Mouse (Mus musculus) forebrain, postnatal 0 days (tissue): ENCODE measurements at regions not wholly inside any gene's neighbourhood (a gene's known extent, or its start where the extent isn't known, plus 50 kb on each side); places are given as distances from the start of the nearest gene placed in this dataset.
"Not testable (repeated sequence)": the region's sequence is repeated elsewhere in the genome, so short reads cannot be mapped to it uniquely, and the experiment has no call there.

Source experiments
- ATAC-seq: fragments of 200-750 bp; cut with Nextera tagmentation; 2 replicates; pipeline ENCODE4 v1.8.0; 2017; ENCODE audit warnings: mild to moderate bottlenecking, moderate library complexity
- DNase-seq: peaks from one replicate; pipeline ENCODE4 v3.0.0-alpha.2; 2015
- H3K27ac ChIP-seq: fragments of 300-500 bp; sonication (generic); 2 replicates; pipeline ENCODE4 v1.5.1; 2014; ENCODE audit warnings: low read depth, mild to moderate bottlenecking, antibody characterized with exemption, low read length, moderate library complexity, mixed read lengths
- H3K27me3 ChIP-seq: fragments of 300-500 bp; sonication (generic); 2 replicates; pipeline ENCODE4 v1.6.1; 2014; ENCODE audit warnings: mild to moderate bottlenecking, low read length, mixed read lengths; ENCODE audit not compliant: insufficient read depth
- H3K36me3 ChIP-seq: fragments of 300-500 bp; sonication (generic); 2 replicates; pipeline ENCODE4 v1.6.1; 2014; ENCODE audit warnings: mild to moderate bottlenecking, moderate library complexity; ENCODE audit not compliant: insufficient read depth
- H3K4me1 ChIP-seq: fragments of 300-500 bp; sonication (generic); 2 replicates; pipeline ENCODE4 v1.6.1; 2014; ENCODE audit warnings: antibody characterized with exemption; ENCODE audit not compliant: insufficient read depth
- H3K4me2 ChIP-seq: fragments of 300-500 bp; sonication (generic); 2 replicates; pipeline ENCODE4 v1.6.1; 2014; ENCODE audit warnings: low read depth, mild to moderate bottlenecking, moderate library complexity
- H3K4me3 ChIP-seq: fragments of 300-500 bp; sonication (generic); 2 replicates; pipeline ENCODE4 v1.5.1; 2014; ENCODE audit warnings: low read depth, low read length, mixed read lengths
- H3K9ac ChIP-seq: fragments of 300-500 bp; sonication (generic); 2 replicates; pipeline ENCODE4 v1.6.1; 2014; ENCODE audit warnings: mild to moderate bottlenecking
- H3K9me3 ChIP-seq: fragments of 300-500 bp; sonication (generic); 2 replicates; pipeline ENCODE4 v1.6.1; 2016; ENCODE audit warnings: low read length
- CTCF ChIP-seq: sonication (generic); IDR thresholded peaks from 2 replicates; pipeline ENCODE4 v1.5.1; 2016; ENCODE audit warnings: antibody characterized with exemption, control low read depth, low read depth
- WGBS: fragments of 180-500 bp; shearing (Covaris S2); extraction: QIAGEN DNeasy Blood & Tissue Kit; methylation state at CpG from one replicate; pipeline ENCODE4 v1.1.7; 2014; 5-methylcytosine and 5-hydroxymethylcytosine counted together

DNA sequence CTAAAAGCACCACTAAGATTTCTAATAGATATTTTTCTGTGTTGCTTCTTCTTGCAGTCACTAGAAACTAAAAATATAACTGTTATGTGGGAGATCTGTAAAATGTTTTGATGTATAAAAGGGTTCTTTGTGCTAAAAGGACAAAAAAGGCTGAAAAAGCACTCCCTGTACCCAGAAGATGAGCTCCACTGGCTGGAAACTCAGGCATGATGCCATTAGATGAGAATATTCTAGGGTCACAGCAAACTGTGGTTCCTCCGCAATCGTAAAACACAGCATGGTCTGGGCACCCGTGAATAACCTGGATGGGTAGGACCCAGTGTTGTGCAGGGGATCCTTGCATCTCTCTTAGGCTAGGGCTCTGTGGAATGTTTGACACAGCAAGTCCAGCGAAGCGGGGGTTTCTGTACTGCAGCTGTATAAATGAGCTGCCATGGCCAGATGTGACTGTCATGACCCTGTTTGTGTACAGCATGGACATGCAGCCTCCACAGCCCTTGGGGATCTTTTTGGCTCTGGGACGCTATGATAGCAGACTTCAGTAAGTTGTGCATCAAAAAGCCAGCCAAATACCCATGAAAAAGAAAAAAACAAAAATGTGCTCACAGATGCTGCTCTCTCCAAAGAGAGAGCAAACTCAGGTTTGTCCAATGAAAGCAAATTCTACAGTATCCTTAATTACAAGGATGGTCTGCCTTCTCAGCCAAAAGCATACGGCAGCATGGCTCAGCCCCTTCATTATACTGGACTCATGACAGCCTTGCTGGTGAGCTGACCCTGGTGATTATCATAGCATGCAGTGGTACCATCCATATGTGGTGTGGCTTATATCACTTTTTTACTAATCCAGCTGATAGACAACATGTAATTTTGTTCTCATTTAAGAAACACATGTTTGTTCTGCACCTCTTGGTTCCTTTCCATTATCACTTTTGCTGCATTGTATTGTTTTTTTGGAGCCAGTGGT is 103.9 kb upstream of the Arhgap20 start:
- ATAC-seq (no peak), DNase-seq (no peak)
- 79% methylated on average over 7 of the region's 7 CpGs for WGBS
- no peak overlapping the region for H3K27ac ChIP-seq
- no peak overlapping the region for H3K9ac ChIP-seq
- no peaks in the 10 kb centered on the region for H3K4me1 ChIP-seq
- no peaks in the 10 kb centered on the region for H3K36me3 ChIP-seq
- no peak overlapping the region for H3K4me2 ChIP-seq
- H3K27me3 ChIP-seq = no peaks in the 10 kb centered on the region
- TF ChIP-seq CTCF = no peak
- no peak overlapping the region for H3K4me3 ChIP-seq
- no peaks in the 10 kb centered on the region for H3K9me3 ChIP-seq

DNA sequence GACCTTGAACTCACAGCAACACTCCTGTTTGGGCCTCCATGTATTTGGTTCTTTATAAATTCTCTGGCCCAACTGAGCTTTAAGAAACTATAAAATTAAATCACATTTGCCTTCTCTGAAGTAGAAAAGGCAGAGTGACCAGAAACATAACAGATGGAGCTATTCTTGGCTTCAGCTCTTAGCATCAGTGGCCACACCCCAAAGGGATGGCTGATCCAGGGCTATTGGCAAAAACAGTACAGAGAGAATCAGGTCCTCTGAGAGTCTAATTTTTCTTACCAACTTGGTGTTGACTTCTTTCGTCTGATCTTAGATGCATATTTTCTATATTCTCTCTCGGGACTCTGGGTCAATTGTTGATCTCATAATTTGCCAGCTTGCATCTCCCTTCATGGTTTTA is 103.2 kb upstream of the Arhgap20 start:
- Histone ChIP-seq H3K4me2 (no peak overlapping the region), H3K4me1 (no peaks in the 10 kb centered on the region), H3K27me3 (no peaks in the 10 kb centered on the region), H3K27ac (no peak overlapping the region), H3K9me3 (no peaks in the 10 kb centered on the region), H3K36me3 (no peaks in the 10 kb centered on the region), H3K9ac (no peak overlapping the region), H3K4me3 (no peak overlapping the region)
- TF ChIP-seq CTCF = no peak
- DNase-seq (no peak), ATAC-seq (no peak)
- WGBS = 80% methylated on average over 2 of the region's 2 CpGs

DNA sequence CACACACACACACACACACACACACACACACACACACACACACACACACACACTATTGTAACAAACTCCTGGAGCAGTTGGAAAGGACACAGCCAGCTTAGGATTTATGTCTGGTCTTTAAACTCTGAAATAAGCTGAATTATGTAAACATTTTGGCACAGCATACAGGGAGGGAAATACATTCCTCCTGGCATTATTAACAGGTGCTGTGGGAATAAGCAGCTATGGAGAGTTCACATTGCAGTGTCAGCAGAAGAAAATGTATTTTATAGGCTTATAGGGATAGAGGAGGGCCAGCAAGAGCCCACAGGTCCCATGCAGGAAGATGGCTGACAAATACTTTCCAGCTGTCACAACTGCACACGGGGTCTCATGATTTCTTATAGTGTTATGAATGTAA is 100.8 kb upstream of the Arhgap20 start:
- Histone ChIP-seq H3K27me3 (no peaks in the 10 kb centered on the region), H3K36me3 (no peaks in the 10 kb centered on the region), H3K9me3 (no peaks in the 10 kb centered on the region), H3K9ac (no peak overlapping the region), H3K4me2 (no peak overlapping the region), H3K4me1 (no peaks in the 10 kb centered on the region), H3K27ac (no peak overlapping the region), H3K4me3 (no peak overlapping the region)
- no peak for TF ChIP-seq CTCF
- 69% methylated on average over 1 of the region's 1 CpGs for WGBS
- DNase-seq = no peak
- no peak for ATAC-seq

DNA sequence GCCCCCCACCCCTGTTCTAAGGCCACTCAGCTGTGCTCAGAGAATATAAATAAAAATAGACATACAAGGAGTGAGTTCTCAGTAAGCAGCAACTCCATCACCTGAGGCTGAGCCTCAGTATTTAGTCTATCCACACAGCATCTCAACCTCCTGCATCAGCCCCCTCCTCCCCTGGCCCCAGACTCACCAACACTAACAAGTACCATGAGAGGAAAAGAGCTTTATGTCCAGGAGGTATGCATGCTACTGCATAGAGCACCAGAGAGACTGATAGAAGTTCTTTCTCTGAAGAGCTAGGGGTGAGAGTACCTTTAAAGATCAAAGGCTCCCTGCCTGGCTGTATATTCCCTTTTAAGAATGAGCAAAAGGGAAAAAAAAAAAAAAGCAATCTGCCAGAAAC is 100.3 kb upstream of the Arhgap20 start:
- H3K27ac ChIP-seq = no peak overlapping the region
- DNase-seq (no peak), ATAC-seq (no peak; the same call in 1 of the 2 replicates)
- H3K4me3 ChIP-seq = no peak overlapping the region
- H3K27me3 ChIP-seq = no peaks in the 10 kb centered on the region
- H3K36me3 ChIP-seq = no peaks in the 10 kb centered on the region
- H3K9ac ChIP-seq = no peak overlapping the region
- no peak for TF ChIP-seq CTCF
- H3K4me2 ChIP-seq = no peak overlapping the region
- no peaks in the 10 kb centered on the region for H3K9me3 ChIP-seq
- H3K4me1 ChIP-seq = no peaks in the 10 kb centered on the region

DNA sequence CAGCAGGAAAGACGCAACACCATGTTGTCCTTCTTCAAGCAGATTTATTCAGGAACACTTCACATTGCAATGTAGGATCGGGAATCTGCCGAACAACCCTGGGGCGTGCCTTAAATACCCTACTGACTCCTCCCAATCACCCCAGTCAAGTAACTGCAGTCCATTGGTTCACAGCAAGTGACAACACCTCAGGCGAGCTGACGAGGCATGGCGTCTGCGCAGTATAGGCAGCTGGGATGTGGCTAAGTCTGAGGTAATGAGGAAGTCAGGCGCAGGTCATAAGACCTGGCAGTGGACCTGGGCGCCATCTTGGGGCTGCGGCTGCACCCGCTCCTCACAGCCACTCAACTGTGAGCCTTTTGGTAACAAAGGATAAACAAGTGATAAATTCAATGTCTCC is 96.2 kb upstream of the Arhgap20 start:
- H3K27ac ChIP-seq, ATAC-seq, H3K4me2 ChIP-seq, H3K4me1 ChIP-seq, H3K4me3 ChIP-seq, H3K9me3 ChIP-seq, H3K36me3 ChIP-seq, H3K9ac ChIP-seq, DNase-seq, H3K27me3 ChIP-seq: not testable (repeated sequence)
- 96% methylated on average over 12 of the region's 12 CpGs for WGBS

DNA sequence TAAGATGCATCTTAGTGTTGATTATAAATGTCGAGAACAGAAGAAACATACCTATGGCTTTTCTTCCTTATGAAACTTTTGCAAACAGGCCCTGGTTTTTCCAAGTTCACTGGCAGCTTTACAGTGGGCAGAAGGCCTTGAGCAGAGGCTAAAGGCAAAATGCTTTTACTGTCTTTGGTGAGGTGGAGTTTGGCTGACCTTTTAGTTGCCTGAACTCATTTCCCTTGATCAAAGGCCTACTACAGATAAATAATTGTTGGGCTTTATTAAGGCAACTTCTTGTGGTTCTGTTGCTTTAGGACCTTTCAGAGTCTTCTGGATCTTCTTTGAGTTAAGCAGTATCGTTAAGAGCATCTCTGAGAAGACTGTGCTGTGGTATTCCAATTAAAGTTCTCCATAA is 94.6 kb upstream of the Arhgap20 start:
- Histone ChIP-seq H3K9me3 (no peaks in the 10 kb centered on the region), H3K4me2 (no peak overlapping the region), H3K4me3 (no peak overlapping the region), H3K4me1 (no peaks in the 10 kb centered on the region), H3K9ac (no peak overlapping the region), H3K27ac (no peak overlapping the region), H3K27me3 (no peaks in the 10 kb centered on the region), H3K36me3 (no peaks in the 10 kb centered on the region)
- WGBS = 92% methylated on average over 2 of the region's 2 CpGs
- DNase-seq (no peak), ATAC-seq (no peak)
- TF ChIP-seq CTCF = no peak

DNA sequence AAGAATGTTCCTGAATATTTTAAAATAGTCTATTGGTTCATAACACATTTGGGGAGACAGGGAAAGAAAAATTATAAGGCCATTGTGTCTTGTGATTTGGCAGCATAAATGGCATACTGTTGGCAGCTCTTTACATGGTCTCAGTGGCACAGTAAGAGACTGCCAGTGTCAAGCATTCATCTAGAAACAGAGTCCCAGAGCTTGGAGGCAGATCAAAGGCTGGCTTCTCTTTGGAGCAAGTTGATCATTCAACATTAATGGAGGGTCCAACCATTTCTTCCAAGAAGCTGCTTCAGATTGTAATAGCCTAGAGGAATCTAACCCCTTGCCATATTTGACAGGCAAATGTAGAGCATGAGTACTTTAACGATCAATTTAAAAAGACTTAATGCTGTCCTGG is 78.6 kb upstream of the Arhgap20 start:
- no peak overlapping the region for H3K9ac ChIP-seq
- no peak overlapping the region for H3K4me3 ChIP-seq
- no peaks in the 10 kb centered on the region for H3K27me3 ChIP-seq
- no peaks in the 10 kb centered on the region for H3K4me1 ChIP-seq
- WGBS = 51% methylated on average over 1 of the region's 1 CpGs
- DNase-seq = no peak
- H3K36me3 ChIP-seq = no peaks in the 10 kb centered on the region
- no peaks in the 10 kb centered on the region for H3K9me3 ChIP-seq
- no peak for ATAC-seq
- no peak overlapping the region for H3K4me2 ChIP-seq
- no peak overlapping the region for H3K27ac ChIP-seq
- TF ChIP-seq CTCF = no peak
